ENCODE assay signal across 8 mouse cellular contexts in genomic region chr9:42108369-42108951, GRCm38 (mm10). TPM values are rescaled to one million over a fixed set of nuclear protein-coding genes. Genes with fewer than 3 reads are reported as not detected.
DNase-seq lines count a peak whose midpoint lies in the region; ATAC-seq lines count a peak whose summit lies in the region.
"Had no signal": no experiment of that assay in that cellular context is flagged by ENCODE, and none has a peak within 500 bp of the region (broad histone marks: within the 10 kb centered on the region; RNA-seq: fewer than 3 reads in every experiment).

No protein-coding gene starts in this region.

- no peaks in the 10 kb centered on the region for H3K9me3 ChIP-seq in hindbrain, embryonic 16.5 days (ENCODE audit: control insufficient read depth, low read length)
- H3K9me3 ChIP-seq: neural tube, embryonic 12.5 days had no signal

- H3K4me1 ChIP-seq in hindbrain, embryonic 16.5 days (ENCODE audit: control insufficient read depth, insufficient read depth, low read depth, low read length) = peaks cover 6% of the 10 kb centered on the region; the same call in 1 of the 2 replicates

- no peak overlapping the region for H3K27ac ChIP-seq in hindbrain, embryonic 16.5 days (ENCODE audit: low read depth, low read length)
- H3K27ac ChIP-seq: neural tube, embryonic 12.5 days had no signal

- ATAC-seq in hindbrain, embryonic 16.5 days = no peak

- no peaks in the 10 kb centered on the region for H3K27me3 ChIP-seq in hindbrain, embryonic 16.5 days (replicated peaks; ENCODE audit: control insufficient read depth, insufficient read depth, low read length)
- H3K27me3 ChIP-seq: neural tube, embryonic 12.5 days had no signal

- no peaks in the 10 kb centered on the region for H3K36me3 ChIP-seq in hindbrain, embryonic 16.5 days (ENCODE audit: control insufficient read depth, insufficient read depth, low read length)
- H3K36me3 ChIP-seq: neural tube, embryonic 12.5 days had no signal

- H3K4me3 ChIP-seq in hindbrain, embryonic 16.5 days (ENCODE audit: low read length) = no peak overlapping the region
- H3K4me3 ChIP-seq: neural tube, embryonic 12.5 days had no signal

- WGBS in hindbrain, embryonic 16.5 days = 51% methylated on average over 6 of the region's 6 CpGs

- no peak overlapping the region for H3K4me2 ChIP-seq in hindbrain, embryonic 16.5 days (ENCODE audit: low read length)
- H3K4me2 ChIP-seq: neural tube, embryonic 12.5 days had no signal

- H3K9ac ChIP-seq in hindbrain, embryonic 16.5 days (ENCODE audit: low read depth, low read length) = no peak overlapping the region
- H3K9ac ChIP-seq: neural tube, embryonic 12.5 days had no signal

- DNase-seq in urinary bladder, postnatal 25 days (ENCODE audit: low spot score) = peak; percentile 33
- DNase-seq in urinary bladder, postnatal 10 days (ENCODE audit: low spot score) = no peak
- peak; percentile 97 for DNase-seq in brain, adult 2 months (ENCODE audit: low read depth, low spot score)
- peak; percentile 77 for DNase-seq in kidney, adult 9 months
- peak; percentile 81 for DNase-seq in naive thymus-derived CD4-positive, alpha-beta T cell, adult 2 months (ENCODE audit: low read depth)
- DNase-seq in yolk sac, embryonic 10.5 days (ENCODE audit: low spot score) = no peak

RNA-seq across cellular contexts. Expression of gene Sorl1, which starts 15.6 kb away (rescaled TPM):
- 11.0 and 11.4 TPM in 2 replicates for polyA plus RNA-seq in hindbrain, embryonic 16.5 days (2015; fragmentation: Nextera tagmentation; extraction: Ambion mirVana)

Comparison
In these comparisons a context has a peak if more than half of its experiments do, and no peak if none do; other contexts are left out.
1. DNase-seq: peak in urinary bladder, postnatal 25 days (single experiment), brain, adult 2 months (single experiment), kidney, adult 9 months (single experiment) and naive thymus-derived CD4-positive, alpha-beta T cell, adult 2 months (single experiment); none in urinary bladder, postnatal 10 days (single experiment) and yolk sac, embryonic 10.5 days (single experiment).